Mouse (Mus musculus) kidney, embryonic 14.5 days (tissue): ENCODE data around the gene Tex26. TPM values are rescaled to one million over a fixed set of nuclear protein-coding genes. Genes with fewer than 3 reads are reported as not detected.
A peak's percentile ranks its signal among the peaks of the same experiment; 100 is the strongest.

Experiments
- ATAC-seq: fragments of 200-750 bp; cut with Nextera tagmentation; 2 replicates; pipeline ENCODE4 v1.8.0; 2017; ENCODE audit warnings: moderate number of reproducible peaks, mild to moderate bottlenecking, moderate TSS enrichment, moderate library complexity; ENCODE audit not compliant: low FRiP score, low TSS enrichment
- H3K27ac ChIP-seq: fragments of 300-500 bp; sonication (generic); 2 replicates; pipeline ENCODE4 v1.5.1; 2014; ENCODE audit warnings: low read depth, mild to moderate bottlenecking, low read length, moderate library complexity, mixed read lengths
- H3K27me3 ChIP-seq: fragments of 300-500 bp; sonication (generic); 2 replicates; pipeline ENCODE4 v1.6.1; 2014; ENCODE audit warnings: mild to moderate bottlenecking, low read length; ENCODE audit not compliant: control insufficient read depth, insufficient read depth
- H3K36me3 ChIP-seq: fragments of 300-500 bp; sonication (generic); 2 replicates; pipeline ENCODE4 v1.6.1; 2014; ENCODE audit warnings: low read length, mixed read lengths; ENCODE audit not compliant: control insufficient read depth, insufficient read depth
- H3K4me1 ChIP-seq: fragments of 300-500 bp; sonication (generic); 2 replicates; pipeline ENCODE4 v1.6.1; 2014; ENCODE audit warnings: low read length, mixed read lengths; ENCODE audit not compliant: control insufficient read depth, insufficient read depth
- H3K4me2 ChIP-seq: fragments of 300-500 bp; sonication (generic); replicated peaks from 2 replicates; pipeline ENCODE4 v1.6.1; 2014; ENCODE audit warnings: low read depth, mild to moderate bottlenecking, low read length
- H3K4me3 ChIP-seq: fragments of 300-500 bp; sonication (generic); 2 replicates; pipeline ENCODE4 v1.5.1; 2014; ENCODE audit warnings: mild to moderate bottlenecking, low read length
- H3K9ac ChIP-seq: fragments of 300-500 bp; sonication (generic); 2 replicates; pipeline ENCODE4 v1.6.1; 2014; ENCODE audit warnings: low read depth, mild to moderate bottlenecking, low read length, moderate library complexity
- H3K9me3 ChIP-seq: fragments of 300-500 bp; sonication (generic); 2 replicates; pipeline ENCODE4 v1.6.1; 2016; ENCODE audit warnings: low read length; ENCODE audit not compliant: control insufficient read depth
- WGBS: fragments of 180-500 bp; shearing (Covaris S2); extraction: QIAGEN DNeasy Blood & Tissue Kit; methylation state at CpG from one replicate; pipeline ENCODE4 v1.1.7; 2014; 5-methylcytosine and 5-hydroxymethylcytosine counted together
- polyA plus RNA-seq: library from polyadenylated mRNA; unstranded; fragments of >200 nt; fragmentation: Nextera tagmentation; extraction: Ambion mirVana; gene quantifications from 2 replicates; pipeline ENCODE4 v1.2.1, GENCODE M21; 2014

Gene Tex26
- polyA plus RNA-seq, 1 experiment from 2014 or later, result 0.19 TPM

DNA sequence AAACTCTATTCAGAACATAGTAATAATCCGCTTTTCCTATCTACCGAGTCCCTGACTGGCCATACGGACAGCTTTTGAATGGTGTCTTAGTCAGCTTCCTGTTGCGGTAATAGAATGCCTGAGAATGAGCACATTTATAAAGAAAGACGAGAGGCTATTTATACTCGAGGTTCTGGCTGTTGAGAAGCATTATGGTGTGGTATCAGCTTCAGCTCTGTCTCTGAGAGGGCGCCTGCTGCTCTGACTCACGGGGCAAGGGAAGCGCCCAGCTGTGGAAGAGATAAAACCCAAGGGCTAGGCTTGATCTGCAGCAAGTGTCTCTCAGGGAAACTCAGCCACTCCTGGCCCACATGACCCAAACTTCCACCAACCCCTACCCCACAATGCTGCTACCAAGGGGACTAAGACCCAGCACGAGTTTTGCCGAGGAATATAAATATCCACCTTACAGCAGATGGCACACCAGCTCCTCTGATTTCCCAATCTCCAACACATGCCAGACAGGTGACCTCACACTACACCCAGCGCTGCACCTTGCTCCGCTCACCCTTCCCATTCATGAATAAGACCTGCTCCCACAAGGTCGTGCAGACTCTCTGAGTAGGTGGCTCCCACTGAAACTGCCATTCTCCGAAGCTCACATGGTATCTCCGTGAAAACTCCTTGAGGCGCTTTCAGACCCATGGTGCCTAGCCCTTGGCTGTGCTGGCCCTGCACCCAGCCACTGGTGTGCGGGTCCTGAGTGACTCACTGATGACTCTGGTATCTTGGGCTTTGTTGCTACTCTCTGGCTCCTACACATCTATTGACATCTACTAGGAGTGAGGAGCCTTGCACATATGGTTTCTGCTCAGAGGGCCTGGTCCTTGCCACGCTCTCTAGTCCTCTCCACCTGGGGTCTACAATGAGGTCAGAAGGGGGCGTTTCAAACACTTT is 68.9 kb downstream of the Tex26 start:
- H3K9ac ChIP-seq, result no peak overlapping the region
- no peaks in the 10 kb centered on the region for H3K36me3 ChIP-seq
- H3K9me3 ChIP-seq, result no peaks in the 10 kb centered on the region
- H3K4me1 ChIP-seq, result peaks cover 2% of the 10 kb centered on the region
- no peaks in the 10 kb centered on the region for H3K27me3 ChIP-seq
- no peak overlapping the region for H3K4me2 ChIP-seq
- no peak for ATAC-seq
- no peak overlapping the region for H3K4me3 ChIP-seq
- 80% methylated on average over 20 of the region's 20 CpGs for WGBS
- H3K27ac ChIP-seq, result no peak overlapping the region

DNA sequence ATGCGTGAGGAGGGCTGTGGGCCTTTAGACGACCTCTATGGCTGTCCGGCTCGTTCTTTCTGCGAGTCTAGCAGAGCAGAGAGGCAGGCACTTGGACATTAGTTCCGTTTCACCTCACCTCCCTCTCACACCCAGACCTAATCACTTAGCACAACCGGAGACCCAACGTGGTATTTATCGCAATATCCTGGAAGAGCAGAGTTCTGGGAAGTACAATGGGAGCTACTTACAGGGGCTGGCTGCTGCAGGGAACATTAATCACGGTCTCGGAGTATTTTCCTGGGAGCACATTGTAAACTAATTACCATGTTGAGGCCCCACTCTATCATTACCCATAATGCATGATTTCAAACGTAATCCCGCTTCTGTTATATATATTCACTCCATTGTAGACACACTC is 70.9 kb downstream of the Tex26 start:
- no peak overlapping the region for H3K4me2 ChIP-seq
- peaks cover 10% of the 10 kb centered on the region for H3K4me1 ChIP-seq
- 0 out of 2 replicates have a peak, but pooled peaks have one; percentile 17 for ATAC-seq
- H3K27ac ChIP-seq, result no peak overlapping the region
- no peak overlapping the region for H3K4me3 ChIP-seq
- no peaks in the 10 kb centered on the region for H3K36me3 ChIP-seq
- H3K9me3 ChIP-seq, result no peaks in the 10 kb centered on the region
- 53% methylated on average over 13 of the region's 13 CpGs for WGBS
- H3K9ac ChIP-seq, result no peak overlapping the region
- H3K27me3 ChIP-seq, result no peaks in the 10 kb centered on the region

DNA sequence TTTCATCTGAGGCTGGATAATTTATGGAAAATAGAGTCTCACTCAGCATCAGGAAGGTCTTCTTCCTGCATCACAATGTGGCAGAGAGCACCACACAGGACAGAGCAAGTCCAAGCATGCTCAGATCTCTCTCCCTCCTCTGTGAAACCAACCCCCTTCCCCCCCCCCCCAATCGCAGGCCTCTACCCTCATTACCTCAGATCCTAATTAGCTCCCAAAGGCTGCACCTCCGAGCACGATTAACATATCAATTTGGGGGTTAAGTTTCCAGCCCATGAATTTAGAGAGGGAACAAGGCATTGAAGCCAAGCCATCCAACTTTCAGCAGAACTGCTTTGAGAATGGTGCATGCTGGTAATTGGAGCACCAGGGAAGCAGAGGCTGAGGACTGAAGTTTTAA is 73.2 kb downstream of the Tex26 start:
- Histone ChIP-seq H3K4me3 (no peak overlapping the region), H3K4me1 (peaks cover 12% of the 10 kb centered on the region), H3K36me3 (no peaks in the 10 kb centered on the region), H3K27ac (no peak overlapping the region), H3K9me3 (no peaks in the 10 kb centered on the region), H3K9ac (no peak overlapping the region), H3K27me3 (no peaks in the 10 kb centered on the region), H3K4me2 (no peak overlapping the region)
- 26% methylated on average over 3 of the region's 3 CpGs for WGBS
- no peak for ATAC-seq

DNA sequence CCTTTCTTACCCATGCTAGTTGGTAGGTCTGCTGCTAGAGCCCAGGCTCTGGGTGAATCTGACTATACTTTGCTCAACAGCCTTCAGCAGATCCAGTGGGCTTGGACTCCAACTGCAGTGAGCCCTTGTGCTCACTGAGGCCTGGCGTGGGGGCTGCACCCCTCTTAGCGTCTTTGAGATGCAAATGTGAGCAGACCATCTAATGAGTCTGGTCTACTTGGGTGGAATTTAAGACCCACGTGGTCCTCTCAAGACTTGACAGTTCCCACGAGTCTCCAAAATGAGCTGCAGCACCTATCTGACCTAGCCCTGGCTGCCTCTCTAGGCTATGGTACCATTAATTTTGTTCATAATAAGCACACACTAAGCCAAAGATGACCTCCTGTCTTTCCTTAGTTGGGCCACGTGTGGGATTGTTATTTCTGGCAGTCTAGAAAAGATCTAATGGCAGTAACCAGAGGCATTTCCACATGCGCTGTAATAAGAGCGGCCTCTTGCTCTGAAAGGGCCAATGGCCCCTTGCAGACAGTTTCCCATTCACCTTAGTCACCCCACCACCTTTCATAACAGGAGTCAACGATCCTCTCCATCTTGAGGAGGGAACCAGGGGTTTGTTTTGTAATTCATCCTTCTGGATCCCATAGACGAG is 74.1 kb downstream of the Tex26 start:
- H3K4me3 ChIP-seq, result peak overlapping the region; percentile 5; the same call in 1 of the 2 replicates
- no peaks in the 10 kb centered on the region for H3K9me3 ChIP-seq
- H3K27ac ChIP-seq, result peak overlapping the region; percentile 77
- no peaks in the 10 kb centered on the region for H3K36me3 ChIP-seq
- peaks cover 14% of the 10 kb centered on the region for H3K4me1 ChIP-seq
- ATAC-seq, result peak; percentile 51
- no peaks in the 10 kb centered on the region for H3K27me3 ChIP-seq
- H3K4me2 ChIP-seq, result peak overlapping the region; percentile 38
- 17% methylated on average over 9 of the region's 9 CpGs for WGBS
- no peak overlapping the region for H3K9ac ChIP-seq

DNA sequence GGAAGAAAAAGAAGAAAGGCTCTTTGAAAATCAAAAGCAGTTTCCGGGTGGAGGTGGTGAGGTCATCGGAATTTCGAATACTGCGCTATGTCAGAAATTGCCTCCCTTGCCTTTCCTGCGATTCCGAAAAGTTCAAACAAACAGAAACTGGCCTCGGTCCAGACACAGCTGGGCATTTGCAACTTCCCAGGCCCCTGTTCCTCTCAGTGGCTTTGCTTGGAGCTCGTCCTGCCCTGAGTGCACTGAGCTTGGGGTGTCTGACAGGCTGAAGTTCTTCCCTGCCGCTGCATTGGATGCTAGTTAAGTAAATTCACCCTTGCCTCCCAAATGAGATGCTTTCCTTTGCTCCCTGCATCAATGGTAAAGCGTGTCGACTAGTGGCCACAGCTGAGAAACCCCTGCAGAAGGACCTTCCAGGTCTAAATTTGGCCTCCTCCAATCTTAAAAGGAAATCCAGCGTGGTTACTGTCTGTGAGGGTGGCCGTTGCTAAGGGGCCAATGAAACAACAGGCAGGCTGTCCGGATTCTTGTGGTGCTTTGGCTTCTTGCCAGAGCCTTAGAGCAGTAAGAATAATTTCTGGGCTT is 74.7 kb downstream of the Tex26 start:
- Histone ChIP-seq H3K4me3 (peak overlapping the region; percentile 5; the same call in 1 of the 2 replicates), H3K4me2 (peak overlapping the region; percentile 38), H3K4me1 (peaks cover 14% of the 10 kb centered on the region), H3K36me3 (no peaks in the 10 kb centered on the region), H3K27ac (peak overlapping the region; percentile 77), H3K9me3 (no peaks in the 10 kb centered on the region), H3K9ac (no peak overlapping the region), H3K27me3 (no peaks in the 10 kb centered on the region)
- WGBS, result 3% methylated on average over 14 of the region's 14 CpGs
- ATAC-seq, result peak; percentile 33

DNA sequence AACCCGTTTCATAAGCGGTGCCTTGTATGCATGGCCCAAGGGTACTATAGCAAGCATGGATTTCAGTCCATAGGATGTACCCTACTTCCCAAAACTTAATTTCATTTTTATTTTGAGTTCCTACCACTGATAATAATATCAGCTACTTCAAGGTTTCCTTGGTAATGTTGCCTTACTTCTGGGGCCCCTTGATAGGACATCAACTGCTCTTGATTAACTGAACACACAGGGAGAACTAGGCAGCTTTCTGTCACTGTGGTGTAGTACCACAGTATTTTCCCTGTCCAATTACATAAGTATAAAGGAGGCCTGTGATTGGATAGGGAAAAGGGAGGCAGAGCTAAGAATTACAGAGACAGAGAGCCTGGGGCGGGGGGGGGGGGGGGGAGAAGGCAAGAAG is 75.4 kb downstream of the Tex26 start:
- H3K36me3 ChIP-seq, result no peaks in the 10 kb centered on the region
- H3K4me3 ChIP-seq, result no peak overlapping the region
- H3K9me3 ChIP-seq, result no peaks in the 10 kb centered on the region
- no peaks in the 10 kb centered on the region for H3K27me3 ChIP-seq
- no peak overlapping the region for H3K4me2 ChIP-seq
- ATAC-seq, result no peak
- peaks cover 14% of the 10 kb centered on the region for H3K4me1 ChIP-seq
- H3K27ac ChIP-seq, result peak overlapping the region; percentile 77; the same call in 1 of the 2 replicates
- H3K9ac ChIP-seq, result no peak overlapping the region
- 65% methylated on average over 3 of the region's 3 CpGs for WGBS

DNA sequence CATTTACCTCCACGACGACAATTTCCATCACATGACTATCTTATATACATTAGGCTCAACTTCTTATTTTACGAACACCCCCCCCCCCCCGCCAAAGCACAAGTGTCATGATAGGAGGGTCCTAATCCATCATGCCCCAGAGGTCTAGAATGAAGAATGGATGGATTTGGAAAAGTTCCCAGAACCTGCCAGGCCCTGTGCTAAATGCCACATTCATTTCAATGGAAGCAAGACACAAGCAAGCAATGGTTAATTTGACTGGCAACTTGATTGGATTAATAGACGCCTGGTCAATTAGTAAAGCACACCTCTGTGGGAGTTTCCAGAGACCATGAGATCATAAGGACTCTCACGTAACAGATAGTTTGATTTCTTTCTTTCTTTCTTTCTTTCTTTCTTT is 77.7 kb downstream of the Tex26 start:
- Histone ChIP-seq H3K27ac (no peak overlapping the region), H3K4me2 (no peak overlapping the region), H3K9me3 (no peaks in the 10 kb centered on the region), H3K4me1 (peaks cover 14% of the 10 kb centered on the region), H3K9ac (no peak overlapping the region), H3K4me3 (no peak overlapping the region), H3K27me3 (no peaks in the 10 kb centered on the region), H3K36me3 (no peaks in the 10 kb centered on the region)
- no peak for ATAC-seq
- WGBS, result 70% methylated on average over 6 of the region's 6 CpGs
